27 mouse cellular contexts compared by ENCODE assay signal in the genomic region with DNA sequence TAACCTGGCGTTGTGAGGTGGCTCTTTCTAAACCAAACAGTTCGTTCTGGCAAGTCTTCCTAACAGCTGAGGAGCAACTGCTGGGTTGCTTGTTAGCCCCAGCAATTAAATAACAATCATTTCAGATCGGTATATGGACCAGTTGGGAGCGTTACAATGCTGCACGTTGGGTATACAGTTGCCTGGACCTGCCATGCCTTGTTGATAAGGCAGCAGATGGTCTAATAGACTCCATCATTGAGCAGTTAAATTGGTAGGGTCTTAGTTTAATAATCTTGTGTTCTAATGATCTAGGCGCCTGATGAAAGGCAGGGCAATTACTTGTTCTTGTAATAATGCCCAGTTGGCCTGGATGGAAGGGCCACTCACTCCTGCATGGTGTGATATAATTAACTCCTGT.
A peak's percentile ranks its signal among the peaks of the same experiment; 100 is the strongest.
DNase-seq lines count a peak whose midpoint lies in the region; ATAC-seq and TF ChIP-seq lines count a peak whose summit lies in the region.
"Had no signal": no experiment of that assay in that cellular context is flagged by ENCODE, and none has a peak within 500 bp of the region (broad histone marks: within the 10 kb centered on the region; RNA-seq: fewer than 3 reads in every experiment).

No protein-coding gene starts in this region.

- no peak overlapping the region for H3K4me3 ChIP-seq in forebrain, embryonic 12.5 days (replicated peaks)
- H3K4me3 ChIP-seq in forebrain, embryonic 15.5 days = no peak overlapping the region
- H3K4me3 ChIP-seq in hindbrain, embryonic 16.5 days (ENCODE audit: low read length) = no peak overlapping the region
- H3K4me3 ChIP-seq in embryonic facial prominence, embryonic 10.5 days = no peak overlapping the region
- H3K4me3 ChIP-seq: embryonic facial prominence, embryonic 13.5 days; erythroblast, embryonic 14.5 days; heart, embryonic 10.5 days; heart, embryonic 13.5 days had no signal

- TF ChIP-seq POLR2A in brain, embryonic 14.5 days (IDR thresholded peaks at IDR 0.05; ENCODE audit: borderline replicate concordance, extremely low read depth, insufficient read depth, insufficient read length, poor library complexity, severe bottlenecking) = no peak

- no peaks in the 10 kb centered on the region for H3K9me3 ChIP-seq in forebrain, embryonic 12.5 days
- no peaks in the 10 kb centered on the region for H3K9me3 ChIP-seq in forebrain, embryonic 15.5 days
- no peaks in the 10 kb centered on the region for H3K9me3 ChIP-seq in hindbrain, embryonic 16.5 days (ENCODE audit: control insufficient read depth, low read length)
- H3K9me3 ChIP-seq in embryonic facial prominence, embryonic 10.5 days = no peaks in the 10 kb centered on the region
- H3K9me3 ChIP-seq: embryonic facial prominence, embryonic 13.5 days; heart, embryonic 10.5 days; heart, embryonic 13.5 days had no signal

- peaks cover 14% of the 10 kb centered on the region for H3K4me1 ChIP-seq in forebrain, embryonic 12.5 days
- peaks cover 4% of the 10 kb centered on the region; the same call in 1 of the 2 replicates for H3K4me1 ChIP-seq in forebrain, embryonic 15.5 days
- no peaks in the 10 kb centered on the region for H3K4me1 ChIP-seq in hindbrain, embryonic 16.5 days (ENCODE audit: control insufficient read depth, insufficient read depth, low read depth, low read length)
- H3K4me1 ChIP-seq in embryonic facial prominence, embryonic 10.5 days = peaks cover 14% of the 10 kb centered on the region
- H3K4me1 ChIP-seq: heart, embryonic 13.5 days had no signal

- H3K9ac ChIP-seq in forebrain, embryonic 12.5 days = no peak overlapping the region
- no peak overlapping the region for H3K9ac ChIP-seq in forebrain, embryonic 15.5 days (replicated peaks)
- no peak overlapping the region for H3K9ac ChIP-seq in hindbrain, embryonic 16.5 days (ENCODE audit: low read depth, low read length)
- H3K9ac ChIP-seq: embryonic facial prominence, embryonic 13.5 days; heart, embryonic 13.5 days; hindbrain, embryonic 14.5 days had no signal

- H3K27me3 ChIP-seq in forebrain, embryonic 12.5 days = peaks cover 6% of the 10 kb centered on the region; the same call in 1 of the 2 replicates
- no peaks in the 10 kb centered on the region for H3K27me3 ChIP-seq in forebrain, embryonic 15.5 days
- no peaks in the 10 kb centered on the region for H3K27me3 ChIP-seq in hindbrain, embryonic 16.5 days (replicated peaks; ENCODE audit: control insufficient read depth, insufficient read depth, low read length)
- no peaks in the 10 kb centered on the region for H3K27me3 ChIP-seq in embryonic facial prominence, embryonic 10.5 days (replicated peaks; ENCODE audit: low read depth, poor library complexity, severe bottlenecking)
- H3K27me3 ChIP-seq: CH12.LX; embryonic facial prominence, embryonic 13.5 days; heart, embryonic 13.5 days had no signal

- TF ChIP-seq CTCF in brain, embryonic 14.5 days (IDR thresholded peaks at IDR 0.05; ENCODE audit: borderline replicate concordance, extremely low read depth, insufficient read depth, insufficient read length) = no peak

- H3K36me3 ChIP-seq in forebrain, embryonic 12.5 days (replicated peaks) = no peaks in the 10 kb centered on the region
- no peaks in the 10 kb centered on the region for H3K36me3 ChIP-seq in forebrain, embryonic 15.5 days
- no peaks in the 10 kb centered on the region for H3K36me3 ChIP-seq in hindbrain, embryonic 16.5 days (ENCODE audit: control insufficient read depth, insufficient read depth, low read length)
- H3K36me3 ChIP-seq in embryonic facial prominence, embryonic 10.5 days (replicated peaks) = no peaks in the 10 kb centered on the region
- H3K36me3 ChIP-seq: embryonic facial prominence, embryonic 13.5 days; G1E; heart, embryonic 10.5 days; heart, embryonic 13.5 days had no signal

- 72% methylated on average over 6 of the region's 6 CpGs for WGBS in forebrain, embryonic 12.5 days
- WGBS in forebrain, embryonic 15.5 days = 34% methylated on average over 6 of the region's 6 CpGs
- WGBS in hindbrain, embryonic 16.5 days = 71% methylated on average over 6 of the region's 6 CpGs
- 88% methylated on average over 6 of the region's 6 CpGs for WGBS in embryonic facial prominence, embryonic 10.5 days

- H3K27ac ChIP-seq in forebrain, embryonic 12.5 days = peak overlapping the region; percentile 61; the same call in 1 of the 2 replicates
- H3K27ac ChIP-seq in forebrain, embryonic 15.5 days (replicated peaks) = no peak overlapping the region
- no peak overlapping the region for H3K27ac ChIP-seq in hindbrain, embryonic 16.5 days (ENCODE audit: low read depth, low read length)
- H3K27ac ChIP-seq in embryonic facial prominence, embryonic 10.5 days (replicated peaks) = no peak overlapping the region
- H3K27ac ChIP-seq: embryonic facial prominence, embryonic 13.5 days; heart, embryonic 10.5 days; heart, embryonic 13.5 days; hindbrain, embryonic 14.5 days had no signal

- H3K4me2 ChIP-seq in forebrain, embryonic 12.5 days = no peak overlapping the region
- no peak overlapping the region for H3K4me2 ChIP-seq in forebrain, embryonic 15.5 days (replicated peaks)
- H3K4me2 ChIP-seq in hindbrain, embryonic 16.5 days (ENCODE audit: low read length) = no peak overlapping the region
- H3K4me2 ChIP-seq: embryonic facial prominence, embryonic 13.5 days; heart, embryonic 13.5 days; hindbrain, embryonic 14.5 days had no signal

- peak; percentile 46; the same call in 1 of the 2 replicates for ATAC-seq in forebrain, embryonic 12.5 days (ENCODE audit: low FRiP score)
- peak; percentile 76 for ATAC-seq in forebrain, embryonic 15.5 days (replicated peaks)
- no peak for ATAC-seq in hindbrain, embryonic 16.5 days
- ATAC-seq: Patski had no signal

- peak; percentile 79 for DNase-seq in brain, embryonic 14.5 days (ENCODE audit: low read depth)
- DNase-seq in retina, postnatal 1 day = peak; percentile 52
- no peak for DNase-seq in spleen, postnatal 36 days (ENCODE audit: low spot score in 2 of 2)
- no peak for DNase-seq in embryonic facial prominence, embryonic 10.5 days (ENCODE audit: low spot score)
- DNase-seq: adrenal gland, postnatal 10 days; adrenal gland, postnatal 36 days; B cell, adult 2 months; cerebellum, adult 11 months; cerebellum, adult 2 months; cerebellum, adult 9-11 months; cerebellum, postnatal 25 days; gastrocnemius, postnatal 25 days; heart, adult 18-20 months; heart, postnatal 14 days; heart, postnatal 4 days; kidney, adult 11 months had no signal

Comparison
In these comparisons a context has a peak if more than half of its experiments do, and no peak if none do; other contexts are left out.
1. DNase-seq: peak in brain, embryonic 14.5 days (single experiment) and retina, postnatal 1 day (single experiment); none in spleen, postnatal 36 days (0 of 2) and embryonic facial prominence, embryonic 10.5 days (single experiment).